Mouse (Mus musculus): Measurements from ENCODE around the gene Dgcr6. TPM values are rescaled to one million over a fixed set of nuclear protein-coding genes. Genes with fewer than 3 reads are reported as not detected.

Dgcr6 gene
- polyA plus RNA-seq, 1 experiment from 2014 or later: 160 TPM

DNA sequence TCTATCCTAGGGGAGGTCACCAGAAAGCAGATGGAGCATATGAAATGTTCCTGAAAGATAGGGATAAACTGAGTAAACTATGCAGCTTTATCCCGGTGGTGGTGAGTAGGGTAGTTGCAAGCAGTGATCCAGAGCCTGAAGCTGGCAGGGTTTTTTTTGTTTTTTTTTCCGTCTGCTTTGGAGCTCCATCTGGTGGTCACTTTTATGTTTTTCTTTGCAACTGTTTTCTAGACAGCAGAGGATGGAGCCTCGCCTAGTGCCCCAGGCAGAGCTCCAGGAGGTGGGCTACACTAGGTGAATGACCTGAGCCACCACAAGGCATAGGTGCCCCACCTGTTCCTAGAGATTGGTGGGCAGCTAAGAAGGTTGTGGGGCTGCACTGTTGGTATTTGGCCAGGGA, 5.0 kb upstream of the Dgcr6 start:
- Histone ChIP-seq H3K4me3 (no peak overlapping the region), H3K27ac (no peak overlapping the region), H3K9me3 (no peaks in the 10 kb centered on the region), H3K9ac (no peak overlapping the region), H3K27me3 (replicated peaks) (0 out of 2 replicates have a peak, but pooled peaks cover 7% of the 10 kb centered on the region), H3K4me1 (no peaks in the 10 kb centered on the region), H3K4me2 (no peak overlapping the region), H3K36me3 (replicated peaks) (no peaks in the 10 kb centered on the region)
- peak; percentile 67; the same call in 1 of the 2 replicates for ATAC-seq (replicated peaks)
- 2% methylated on average over 3 of the region's 3 CpGs for WGBS

DNA sequence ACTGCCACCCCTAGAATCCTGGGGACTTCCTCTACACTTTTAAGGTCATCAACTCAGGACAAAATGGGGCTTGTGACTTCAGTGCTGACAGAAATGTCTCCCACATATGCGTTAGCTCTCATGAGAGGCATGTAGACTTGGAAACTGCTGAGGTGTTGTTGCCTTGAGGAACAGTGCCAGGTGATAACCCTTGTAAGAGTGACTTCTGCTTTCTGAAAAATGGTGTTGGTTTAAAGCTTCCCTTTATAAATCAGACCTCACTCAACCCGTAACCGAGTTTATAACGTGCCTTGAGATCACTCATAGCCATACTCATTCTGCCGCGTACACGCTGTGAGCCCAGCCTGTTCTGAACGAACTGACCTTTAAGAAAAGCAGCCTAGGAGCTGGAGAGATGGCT, 4.6 kb upstream of the Dgcr6 start:
- Histone ChIP-seq H3K4me2 (no peak overlapping the region), H3K4me3 (no peak overlapping the region), H3K27me3 (replicated peaks) (0 out of 2 replicates have a peak, but pooled peaks cover 7% of the 10 kb centered on the region), H3K27ac (no peak overlapping the region), H3K36me3 (replicated peaks) (no peaks in the 10 kb centered on the region), H3K9me3 (no peaks in the 10 kb centered on the region), H3K9ac (no peak overlapping the region), H3K4me1 (peaks cover 3% of the 10 kb centered on the region)
- WGBS: 73% methylated on average over 8 of the region's 8 CpGs
- ATAC-seq (replicated peaks): no peak

DNA sequence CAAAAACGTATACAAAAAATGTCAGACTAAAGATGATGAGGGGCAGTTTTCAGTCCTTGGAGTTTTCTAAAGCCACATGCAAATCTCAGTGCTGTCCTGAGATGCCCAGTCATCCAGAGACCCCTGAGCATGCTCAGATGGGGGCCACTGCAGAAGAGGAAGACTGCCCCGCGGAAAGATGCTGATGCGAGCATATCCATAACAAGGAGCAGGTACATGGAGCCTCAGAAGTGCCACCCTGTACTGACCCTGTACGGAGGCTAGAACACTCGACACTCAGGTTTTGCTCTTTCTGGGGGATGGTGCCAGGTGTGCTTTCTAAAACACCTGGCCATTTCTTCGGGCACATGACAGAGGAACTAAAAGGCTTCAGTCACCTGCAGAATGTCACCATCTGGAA, 338 bp upstream of the Dgcr6 start:
- H3K9ac ChIP-seq: no peak overlapping the region
- peaks cover 3% of the 10 kb centered on the region for H3K4me1 ChIP-seq
- no peak overlapping the region for H3K4me3 ChIP-seq
- H3K36me3 ChIP-seq (replicated peaks): no peaks in the 10 kb centered on the region
- no peak overlapping the region for H3K4me2 ChIP-seq
- no peak overlapping the region for H3K27ac ChIP-seq
- 0 out of 2 replicates have a peak, but pooled peaks cover 7% of the 10 kb centered on the region for H3K27me3 ChIP-seq (replicated peaks)
- peak; percentile 38; the same call in 1 of the 2 replicates for ATAC-seq (replicated peaks)
- WGBS: 51% methylated on average over 7 of the region's 7 CpGs
- H3K9me3 ChIP-seq: no peaks in the 10 kb centered on the region

DNA sequence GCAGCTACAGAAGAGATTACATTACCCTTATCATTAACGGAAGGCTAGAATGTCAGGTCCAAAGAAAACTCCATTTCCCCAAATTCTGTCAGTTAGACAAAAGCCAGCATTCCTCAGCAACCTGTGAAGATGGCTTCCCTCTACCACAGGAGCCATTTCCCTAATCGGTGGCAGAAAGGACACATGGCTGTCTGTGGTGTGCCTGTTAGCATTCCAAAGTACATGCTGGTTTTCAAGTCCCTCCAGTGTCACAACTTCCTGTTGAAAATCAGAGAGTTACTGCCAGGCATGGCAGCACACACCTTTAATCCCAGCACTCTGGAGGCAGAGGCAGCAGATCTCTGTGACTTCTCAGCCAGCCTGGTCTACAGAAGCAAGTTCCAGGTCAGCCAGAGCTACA, 3.6 kb downstream of the Dgcr6 start:
- H3K4me3 ChIP-seq: no peak overlapping the region
- no peaks in the 10 kb centered on the region for H3K9me3 ChIP-seq
- 68% methylated on average over 2 of the region's 2 CpGs for WGBS
- H3K4me1 ChIP-seq: peaks cover 3% of the 10 kb centered on the region
- H3K27ac ChIP-seq: no peak overlapping the region
- H3K36me3 ChIP-seq (replicated peaks): no peaks in the 10 kb centered on the region
- H3K27me3 ChIP-seq (replicated peaks): 0 out of 2 replicates have a peak, but pooled peaks cover 2% of the 10 kb centered on the region
- no peak overlapping the region for H3K4me2 ChIP-seq
- no peak for ATAC-seq (replicated peaks)
- no peak overlapping the region for H3K9ac ChIP-seq

DNA sequence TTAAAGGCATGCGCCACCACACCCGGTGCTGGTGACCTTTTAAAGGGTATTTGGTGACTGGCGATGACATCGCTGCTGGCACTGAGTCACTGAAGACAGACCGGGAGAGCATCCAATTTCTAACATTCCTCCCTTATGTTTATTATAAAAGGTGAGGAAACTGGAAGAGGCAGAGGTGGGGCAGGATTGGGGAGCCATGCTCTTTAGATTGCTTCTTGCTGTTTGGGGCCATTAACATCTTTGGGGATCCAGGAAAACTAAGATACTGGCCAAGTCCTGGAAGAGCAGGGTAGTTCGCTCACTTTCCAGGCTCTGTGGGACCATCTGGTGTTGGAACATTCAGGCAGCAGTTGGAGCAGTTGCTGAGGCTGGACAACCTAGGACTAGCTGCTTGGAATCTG, 5.7 kb downstream of the Dgcr6 start:
- Histone ChIP-seq H3K27me3 (replicated peaks) (no peaks in the 10 kb centered on the region), H3K9me3 (no peaks in the 10 kb centered on the region), H3K27ac (no peak overlapping the region), H3K4me3 (no peak overlapping the region), H3K4me2 (no peak overlapping the region), H3K36me3 (replicated peaks) (no peaks in the 10 kb centered on the region), H3K9ac (no peak overlapping the region), H3K4me1 (no peaks in the 10 kb centered on the region)
- ATAC-seq (replicated peaks): no peak
- 81% methylated on average over 6 of the region's 6 CpGs for WGBS

DNA sequence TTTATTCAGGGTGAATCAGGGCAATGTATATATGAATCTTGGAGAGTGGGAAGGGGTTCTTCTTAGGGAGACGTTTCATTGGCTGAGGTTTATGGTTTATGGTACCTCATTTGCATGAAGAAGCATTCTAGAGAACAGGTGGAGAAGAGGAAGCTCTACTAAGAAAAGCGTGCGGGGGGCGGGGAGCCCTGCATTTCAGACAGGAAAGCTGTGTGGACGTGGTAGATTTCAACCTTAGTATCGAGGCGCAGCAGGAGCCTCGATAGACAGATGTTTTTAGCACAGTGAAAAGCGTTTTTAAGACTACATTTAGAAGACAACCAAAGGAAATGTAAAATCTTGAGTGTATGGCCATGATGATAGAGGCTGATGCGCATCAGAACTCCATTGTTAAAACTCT, 6.6 kb downstream of the Dgcr6 start:
- H3K4me1 ChIP-seq: no peaks in the 10 kb centered on the region
- no peaks in the 10 kb centered on the region for H3K27me3 ChIP-seq (replicated peaks)
- no peaks in the 10 kb centered on the region for H3K9me3 ChIP-seq
- H3K4me2 ChIP-seq: no peak overlapping the region
- no peak overlapping the region for H3K9ac ChIP-seq
- no peak overlapping the region for H3K27ac ChIP-seq
- 80% methylated on average over 10 of the region's 10 CpGs for WGBS
- no peak for ATAC-seq (replicated peaks)
- no peaks in the 10 kb centered on the region for H3K36me3 ChIP-seq (replicated peaks)
- H3K4me3 ChIP-seq: no peak overlapping the region

DNA sequence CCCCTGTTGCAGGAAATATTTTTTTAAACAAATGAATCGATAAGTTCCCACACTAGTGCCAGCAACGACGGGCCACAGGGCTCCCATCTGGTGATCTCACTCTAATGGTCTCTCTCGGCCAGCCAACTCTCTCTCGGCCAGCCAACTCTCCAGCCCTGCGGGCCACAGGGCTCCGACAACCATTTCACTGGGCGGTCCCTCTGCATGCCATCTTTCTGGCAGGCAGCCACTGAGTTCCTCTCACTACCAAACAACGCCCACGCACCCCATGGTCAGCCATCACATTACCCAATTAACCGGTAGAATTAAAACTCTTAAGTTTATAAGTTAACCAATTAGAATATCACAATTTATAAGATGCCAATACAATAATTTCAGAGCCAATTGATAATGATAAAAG, 8.5 kb downstream of the Dgcr6 start:
- H3K9me3 ChIP-seq: no peaks in the 10 kb centered on the region

DNA sequence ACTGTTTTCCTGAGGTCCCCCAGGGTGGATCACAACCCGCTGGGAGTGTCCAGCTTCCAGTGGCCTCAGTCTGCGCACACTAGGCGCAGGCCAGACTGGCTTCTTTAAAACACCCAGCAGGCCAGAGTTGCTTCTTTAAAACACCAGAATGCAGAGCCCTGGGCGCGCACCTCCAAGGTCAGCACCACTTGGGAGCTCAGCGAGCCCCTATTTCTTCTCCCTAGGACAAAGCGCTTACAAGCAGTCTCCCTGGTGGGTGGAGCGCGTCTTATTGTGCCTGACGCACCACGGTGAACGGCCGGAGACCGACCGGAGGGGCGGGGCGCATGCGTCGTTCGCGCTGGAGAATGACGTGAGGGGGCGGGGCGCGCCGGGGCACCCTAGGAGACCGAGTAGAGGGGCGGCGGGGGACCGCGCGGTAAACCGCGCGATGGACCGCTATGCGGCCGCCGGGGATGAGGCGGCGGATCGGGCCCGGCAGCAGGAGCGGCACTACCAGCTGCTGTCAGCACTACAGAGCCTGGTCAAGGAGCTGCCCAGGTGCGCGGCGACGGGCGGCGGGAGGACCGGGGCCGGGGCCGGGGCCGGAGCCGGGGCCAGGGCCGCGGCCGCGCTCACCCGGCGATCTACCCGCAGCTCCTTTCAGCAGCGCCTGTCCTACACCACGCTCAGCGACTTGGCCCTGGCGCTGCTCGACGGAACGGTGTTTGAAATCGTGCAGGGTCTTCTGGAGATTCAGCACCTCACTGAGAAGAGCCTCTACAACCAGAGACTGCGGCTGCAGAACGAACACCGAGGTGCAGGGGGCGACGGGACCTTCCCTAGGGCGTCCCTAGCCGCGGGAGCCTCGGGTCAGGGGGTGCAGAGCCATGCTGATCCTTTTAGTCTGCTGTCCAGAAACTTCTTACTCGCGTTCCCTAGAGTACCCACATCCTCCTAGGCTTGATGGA, 13.7 kb downstream of the Dgcr6 start:
- no peaks in the 10 kb centered on the region for H3K9me3 ChIP-seq
- peak overlapping the region; percentile 74 for H3K4me2 ChIP-seq
- peak overlapping the region; percentile 97 for H3K27ac ChIP-seq

More for the DNA sequence above, 8.5 kb downstream of the Dgcr6 start:
- Histone ChIP-seq H3K36me3 (replicated peaks) (no peaks in the 10 kb centered on the region), H3K4me3 (no peak overlapping the region), H3K4me1 (peaks cover 3% of the 10 kb centered on the region; the same call in 1 of the 2 replicates), H3K4me2 (no peak overlapping the region), H3K27ac (no peak overlapping the region), H3K9ac (no peak overlapping the region), H3K27me3 (replicated peaks) (no peaks in the 10 kb centered on the region)
- WGBS: 84% methylated on average over 11 of the region's 11 CpGs
- no peak for ATAC-seq (replicated peaks)

DNA sequence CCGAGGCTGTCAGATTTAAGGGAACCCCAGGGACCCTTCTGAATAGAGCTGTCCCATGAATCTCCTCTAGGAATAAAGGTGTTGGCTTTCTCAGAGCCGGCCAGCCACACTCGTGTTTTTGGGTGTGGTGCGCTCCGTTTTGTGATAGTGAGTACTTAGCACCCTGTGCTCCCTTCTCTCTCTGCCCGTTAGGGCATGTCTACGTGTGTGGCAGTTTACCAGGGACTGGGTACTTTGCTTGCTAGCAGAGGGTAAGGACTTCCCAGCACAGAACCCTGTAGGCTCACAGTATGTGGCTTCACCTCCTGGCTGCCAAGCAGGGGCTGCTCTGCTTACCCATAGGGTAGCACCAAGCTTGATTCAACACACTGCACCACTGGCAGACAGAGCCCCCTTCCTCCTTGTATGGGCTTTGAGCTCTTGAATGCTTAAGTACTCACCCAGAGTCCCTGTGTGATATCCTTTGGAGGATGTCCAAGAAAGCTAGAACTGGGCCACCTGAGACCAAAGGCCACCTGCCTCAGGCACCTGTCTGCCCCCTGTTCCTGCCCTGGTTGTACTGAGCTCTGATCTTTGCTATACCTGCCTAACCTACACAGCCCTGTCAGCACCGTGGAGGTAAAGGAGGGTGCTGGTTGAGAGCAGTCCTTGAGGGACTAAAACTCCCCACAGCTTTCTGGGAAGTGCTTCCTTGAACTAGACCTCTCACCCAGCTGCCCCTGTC, 16.2 kb downstream of the Dgcr6 start:
- no peak overlapping the region for H3K4me2 ChIP-seq
- 92% methylated on average over 8 of the region's 8 CpGs for WGBS
- H3K27me3 ChIP-seq (replicated peaks): no peaks in the 10 kb centered on the region
- H3K9me3 ChIP-seq: no peaks in the 10 kb centered on the region
- no peak for ATAC-seq (replicated peaks)
- H3K27ac ChIP-seq: no peak overlapping the region
- H3K4me3 ChIP-seq: no peak overlapping the region
- no peak overlapping the region for H3K9ac ChIP-seq
- peaks cover 15% of the 10 kb centered on the region for H3K36me3 ChIP-seq (replicated peaks)
- peaks cover 32% of the 10 kb centered on the region for H3K4me1 ChIP-seq

More for the DNA sequence above, 13.7 kb downstream of the Dgcr6 start:
- Histone ChIP-seq H3K4me1 (peaks cover 32% of the 10 kb centered on the region), H3K27me3 (replicated peaks) (no peaks in the 10 kb centered on the region), H3K4me3 (peak overlapping the region; percentile 99), H3K36me3 (replicated peaks) (peaks cover 15% of the 10 kb centered on the region), H3K9ac (peak overlapping the region; percentile 91)
- under 1% methylated on average over 74 of the region's 81 CpGs for WGBS
- ATAC-seq (replicated peaks): peak; percentile 98

DNA sequence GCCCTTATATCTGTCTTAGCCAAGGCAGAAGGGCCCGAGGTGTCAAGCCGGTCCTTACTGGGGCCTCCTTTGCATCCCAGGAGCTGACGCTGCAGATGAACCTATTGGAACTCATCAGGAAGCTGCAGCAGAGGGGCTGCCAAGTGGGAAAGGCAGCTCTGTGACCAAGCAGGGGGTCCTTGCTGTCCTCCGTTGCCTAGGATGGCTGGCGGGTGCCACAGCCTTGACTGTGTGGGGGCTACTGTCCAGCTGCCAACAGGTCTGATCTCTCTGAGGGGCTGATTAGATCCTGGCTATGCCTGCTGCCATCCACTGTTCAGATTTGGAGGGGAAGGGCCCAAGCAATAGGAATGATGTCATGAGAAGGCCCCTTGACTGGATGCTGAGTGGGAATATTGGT, 18.1 kb downstream of the Dgcr6 start:
- Histone ChIP-seq H3K27me3 (replicated peaks) (no peaks in the 10 kb centered on the region), H3K4me1 (peaks cover 30% of the 10 kb centered on the region), H3K4me3 (no peak overlapping the region), H3K4me2 (no peak overlapping the region), H3K9ac (no peak overlapping the region), H3K27ac (no peak overlapping the region), H3K36me3 (replicated peaks) (peaks cover 15% of the 10 kb centered on the region), H3K9me3 (no peaks in the 10 kb centered on the region)
- 84% methylated on average over 5 of the region's 5 CpGs for WGBS
- no peak for ATAC-seq (replicated peaks)

DNA sequence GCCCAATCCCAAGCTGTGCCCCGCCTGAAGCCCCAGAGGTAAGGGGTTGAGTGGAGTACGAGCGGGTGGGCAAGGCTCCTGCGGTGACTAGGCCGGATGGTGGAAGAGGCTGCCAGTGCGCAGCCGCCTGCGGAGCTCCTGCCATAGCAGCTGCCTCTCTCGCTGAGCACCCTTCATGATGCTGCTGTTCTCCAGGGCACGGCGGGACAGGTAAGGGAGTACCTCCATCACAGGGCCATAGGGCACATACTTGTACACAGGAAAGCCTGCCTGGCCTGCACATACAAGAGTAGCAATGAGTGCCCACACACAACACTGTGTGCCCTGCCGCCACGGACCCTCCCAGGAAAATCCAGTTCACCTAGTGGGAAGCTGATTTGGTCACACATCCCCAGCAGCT, 19.4 kb downstream of the Dgcr6 start:
- Histone ChIP-seq H3K4me2 (no peak overlapping the region), H3K4me1 (peaks cover 26% of the 10 kb centered on the region), H3K27ac (no peak overlapping the region), H3K9ac (no peak overlapping the region), H3K27me3 (replicated peaks) (no peaks in the 10 kb centered on the region), H3K9me3 (no peaks in the 10 kb centered on the region), H3K4me3 (no peak overlapping the region), H3K36me3 (replicated peaks) (peaks cover 15% of the 10 kb centered on the region)
- ATAC-seq (replicated peaks): no peak
- WGBS: 89% methylated on average over 13 of the region's 13 CpGs

DNA sequence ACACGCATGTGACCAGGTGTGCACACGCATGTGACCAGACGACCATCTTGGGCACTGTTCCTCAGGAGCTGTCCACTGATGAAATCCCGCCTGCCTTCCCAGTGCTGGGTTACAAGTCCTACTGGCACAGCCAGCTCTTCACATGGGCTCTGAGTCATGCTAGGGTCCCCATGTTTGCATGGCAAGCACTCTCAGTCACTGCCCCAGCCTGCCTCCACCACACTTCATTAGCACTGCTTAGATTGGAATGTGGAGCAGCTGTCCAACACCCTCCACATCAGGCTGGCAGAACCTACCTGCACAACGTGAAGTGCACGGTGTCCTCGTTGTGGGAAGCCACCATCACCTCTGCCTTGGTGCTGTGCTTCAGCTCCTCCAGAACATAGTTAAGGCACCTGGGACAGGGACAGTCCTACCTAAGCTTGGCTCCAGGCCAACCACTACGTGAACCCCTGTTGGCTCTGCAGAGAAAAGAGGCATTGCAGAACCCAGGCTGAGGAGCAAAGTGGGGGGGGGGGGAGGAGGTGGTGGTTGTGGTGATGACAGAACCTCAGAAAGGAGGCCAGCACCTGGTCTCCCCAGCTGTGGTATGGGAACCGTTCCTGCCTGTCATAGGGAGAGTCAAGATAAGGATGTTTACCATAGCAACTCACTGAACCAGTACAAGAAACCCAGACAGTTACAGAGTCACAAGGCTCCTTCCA, 20.8 kb downstream of the Dgcr6 start:
- no peaks in the 10 kb centered on the region for H3K9me3 ChIP-seq
- no peak overlapping the region for H3K9ac ChIP-seq
- WGBS: 86% methylated on average over 9 of the region's 9 CpGs
- peaks cover 14% of the 10 kb centered on the region for H3K4me1 ChIP-seq
- H3K36me3 ChIP-seq (replicated peaks): peaks cover 15% of the 10 kb centered on the region
- ATAC-seq (replicated peaks): no peak
- no peaks in the 10 kb centered on the region for H3K27me3 ChIP-seq (replicated peaks)
- H3K4me3 ChIP-seq: no peak overlapping the region
- H3K27ac ChIP-seq: no peak overlapping the region
- no peak overlapping the region for H3K4me2 ChIP-seq

Data from midbrain, embryonic 15.5 days (tissue).